Mouse (Mus musculus) hindbrain, embryonic 14.5 days (tissue): ENCODE results near the gene Hoxa10. TPM values are rescaled to one million over a fixed set of nuclear protein-coding genes. Genes with fewer than 3 reads are reported as not detected.

Source experiments
- ATAC-seq: fragments of 200-750 bp; cut with Nextera tagmentation; 2 replicates; pipeline ENCODE4 v1.8.0; 2017; ENCODE audit warnings: moderate number of reproducible peaks, mild to moderate bottlenecking, moderate TSS enrichment, moderate library complexity; ENCODE audit not compliant: low FRiP score
- DNase-seq: peaks from one replicate; pipeline ENCODE4 v3.0.0-alpha.2; 2015; ENCODE audit warnings: low spot score
- H3K27ac ChIP-seq: fragments of 300-500 bp; sonication (generic); 2 replicates; pipeline ENCODE4 v1.5.1; 2014; ENCODE audit warnings: mild to moderate bottlenecking, moderate library complexity
- H3K27me3 ChIP-seq: fragments of 300-500 bp; sonication (generic); 2 replicates; pipeline ENCODE4 v1.6.1; 2014; ENCODE audit warnings: mild to moderate bottlenecking, low read length, mixed read lengths; ENCODE audit not compliant: control insufficient read depth, insufficient read depth
- H3K36me3 ChIP-seq: fragments of 300-500 bp; sonication (generic); replicated peaks from 2 replicates; pipeline ENCODE4 v1.6.1; 2014; ENCODE audit not compliant: control insufficient read depth, insufficient read depth
- H3K4me1 ChIP-seq: fragments of 300-500 bp; sonication (generic); replicated peaks from 2 replicates; pipeline ENCODE4 v1.6.1; 2014; ENCODE audit warnings: antibody characterized with exemption, low read length, mixed read lengths; ENCODE audit not compliant: control insufficient read depth, insufficient read depth
- H3K4me2 ChIP-seq: fragments of 300-500 bp; sonication (generic); replicated peaks from 2 replicates; pipeline ENCODE4 v1.6.1; 2014; ENCODE audit warnings: mild to moderate bottlenecking, moderate library complexity
- H3K4me3 ChIP-seq: fragments of 300-500 bp; sonication (generic); replicated peaks from 2 replicates; pipeline ENCODE4 v1.5.1; 2014; ENCODE audit warnings: mild to moderate bottlenecking, low read length
- H3K9ac ChIP-seq: fragments of 300-500 bp; sonication (generic); 2 replicates; pipeline ENCODE4 v1.6.1; 2014
- H3K9me3 ChIP-seq: fragments of 300-500 bp; sonication (generic); 2 replicates; pipeline ENCODE4 v1.6.1; 2016; ENCODE audit warnings: low read length; ENCODE audit not compliant: control insufficient read depth
- WGBS: fragments of 180-500 bp; shearing (Covaris S2); extraction: QIAGEN DNeasy Blood & Tissue Kit; methylation state at CpG from one replicate; pipeline ENCODE4 v1.1.7; 2014; 5-methylcytosine and 5-hydroxymethylcytosine counted together
- polyA plus RNA-seq: library from polyadenylated mRNA; unstranded; fragments of >200 nt; fragmentation: Nextera tagmentation; extraction: Ambion mirVana; gene quantifications from 2 replicates; pipeline ENCODE4 v1.2.1, GENCODE M21; 2014

The Hoxa10 gene
- polyA plus RNA-seq, 1 experiment from 2014 or later: 0.37 TPM

DNA sequence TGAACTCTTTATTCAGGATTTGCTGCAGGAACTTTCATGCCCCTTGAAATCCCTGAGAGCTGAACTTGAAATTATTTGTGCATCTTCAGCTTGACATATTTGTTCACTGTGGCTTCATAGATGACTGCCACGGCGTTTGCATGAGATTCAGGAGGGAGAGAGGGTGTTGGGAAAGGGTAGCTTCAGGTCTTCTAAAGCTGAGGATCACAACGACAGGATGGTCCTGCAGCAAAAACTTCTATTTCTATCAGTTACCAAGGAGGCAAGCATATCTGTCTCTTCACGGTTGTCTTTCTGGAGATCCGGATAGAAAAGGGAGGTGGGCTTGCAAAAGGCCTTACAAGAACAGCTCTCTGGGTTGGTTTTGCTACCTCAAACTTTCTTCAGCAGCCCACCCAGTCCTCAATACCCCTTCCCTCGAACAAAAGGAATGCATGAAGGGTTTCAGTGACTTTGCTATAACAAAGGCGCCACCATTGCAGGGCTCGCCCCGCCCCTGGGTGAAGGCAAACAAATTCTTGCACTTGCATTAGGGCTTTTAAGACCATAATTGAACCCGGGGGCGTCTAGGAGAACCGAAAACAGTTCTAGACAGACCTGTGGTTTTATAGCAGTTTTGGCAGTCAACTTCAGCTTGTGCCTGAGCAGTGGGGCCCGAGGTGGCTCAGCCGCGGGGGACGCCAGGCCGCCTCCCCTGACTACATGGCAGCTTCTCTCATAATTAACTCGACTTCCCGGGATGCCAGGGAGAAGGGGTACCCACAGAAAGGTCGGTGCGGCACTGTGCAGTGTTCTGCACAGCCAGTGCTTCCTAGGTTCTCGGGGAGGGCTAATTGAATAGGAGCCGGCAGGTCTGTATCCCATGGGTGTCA, 7.3 kb upstream of the Hoxa10 start:
- no peak overlapping the region for H3K4me3 ChIP-seq
- no peak overlapping the region for H3K4me2 ChIP-seq
- H3K9ac ChIP-seq: no peak overlapping the region
- ATAC-seq: no peak
- no peaks in the 10 kb centered on the region for H3K9me3 ChIP-seq
- H3K36me3 ChIP-seq: no peaks in the 10 kb centered on the region
- WGBS: 1% methylated on average over 23 of the region's 23 CpGs
- DNase-seq: no peak
- no peaks in the 10 kb centered on the region for H3K4me1 ChIP-seq
- peaks cover 100% of the 10 kb centered on the region for H3K27me3 ChIP-seq
- no peak overlapping the region for H3K27ac ChIP-seq

DNA sequence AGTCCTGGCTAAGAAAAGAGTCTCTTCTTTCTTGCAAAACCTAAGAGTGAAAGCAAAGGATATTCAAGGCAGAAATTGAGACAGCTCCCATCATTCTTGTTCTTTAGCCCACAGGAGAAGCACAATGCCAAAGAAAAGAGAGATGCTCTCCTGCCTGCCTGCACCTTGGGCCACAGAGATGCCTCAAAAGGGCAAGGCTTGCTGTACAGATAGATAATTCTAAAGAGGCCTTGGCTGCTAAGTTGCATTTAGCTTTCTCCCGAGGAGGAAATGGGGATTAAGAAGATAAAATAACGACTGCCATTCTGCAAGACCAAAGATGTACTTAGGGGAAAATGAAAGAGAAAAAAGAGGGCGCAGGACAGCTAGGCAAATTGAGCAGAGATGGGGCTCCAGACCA, 6.3 kb upstream of the Hoxa10 start:
- DNase-seq (no peak), ATAC-seq (no peak)
- Histone ChIP-seq H3K27ac (no peak overlapping the region), H3K9ac (no peak overlapping the region), H3K27me3 (peaks cover 100% of the 10 kb centered on the region), H3K4me2 (no peak overlapping the region), H3K9me3 (no peaks in the 10 kb centered on the region), H3K4me3 (no peak overlapping the region), H3K36me3 (no peaks in the 10 kb centered on the region), H3K4me1 (no peaks in the 10 kb centered on the region)
- WGBS: 7% methylated on average over 3 of the region's 3 CpGs

DNA sequence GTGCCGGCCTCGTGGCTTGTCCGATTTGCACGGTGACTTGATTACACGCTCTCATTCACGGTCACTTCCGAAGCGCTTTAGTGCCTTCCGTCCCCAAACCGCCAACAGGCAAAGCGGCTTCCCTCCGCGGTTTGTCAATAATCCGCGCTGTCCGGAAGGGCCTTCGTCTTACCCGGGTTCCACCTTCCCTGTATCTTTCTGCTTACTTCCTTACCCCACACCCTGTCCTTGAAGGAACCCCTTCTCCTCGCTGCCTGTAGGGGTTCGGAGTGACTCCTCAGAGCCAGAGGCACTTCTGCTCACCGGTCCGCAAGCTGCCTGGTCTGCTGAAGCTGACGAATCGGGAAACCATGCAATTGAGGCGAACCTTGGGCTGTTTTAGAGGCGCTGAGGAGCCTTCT, 5.7 kb upstream of the Hoxa10 start:
- Histone ChIP-seq H3K9me3 (no peaks in the 10 kb centered on the region), H3K9ac (no peak overlapping the region), H3K27me3 (peaks cover 100% of the 10 kb centered on the region), H3K4me1 (no peaks in the 10 kb centered on the region), H3K4me3 (no peak overlapping the region), H3K27ac (no peak overlapping the region), H3K4me2 (no peak overlapping the region), H3K36me3 (no peaks in the 10 kb centered on the region)
- no peak for DNase-seq
- under 1% methylated on average over 26 of the region's 26 CpGs for WGBS
- no peak for ATAC-seq

DNA sequence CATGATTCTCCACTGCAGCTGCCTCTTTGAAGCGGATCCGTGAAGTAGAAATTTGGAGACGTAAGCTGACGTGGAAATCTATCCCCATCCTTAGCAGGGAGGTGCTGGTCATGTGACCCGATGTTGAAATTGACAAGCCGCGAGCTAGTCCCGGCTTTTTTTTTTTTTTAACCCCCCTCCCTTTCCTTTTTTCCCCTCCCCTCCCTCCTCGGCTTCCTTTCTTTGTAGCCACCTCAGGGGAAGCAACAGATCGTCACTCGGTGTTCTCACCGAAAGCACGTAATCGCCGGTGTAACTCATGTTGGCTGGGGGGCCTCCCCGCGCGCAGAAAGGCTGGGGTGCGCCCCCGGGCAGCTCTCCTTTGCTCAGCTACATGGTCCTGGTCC, 5.1 kb upstream of the Hoxa10 start, which contains the start of gene Hoxa11:
Gene Hoxa11, minus strand, starts transcription at position 54 of the 386 bp plus-strand sequence.
- ATAC-seq (no peak), DNase-seq (no peak)
- Histone ChIP-seq H3K4me3 (no peak within 1 kb of the TSS), H3K27me3 (peaks cover 100% of the 10 kb centered on the region), H3K4me1 (no peaks in the 10 kb centered on the region), H3K9me3 (no peaks in the 10 kb centered on the region), H3K4me2 (no peak within 1 kb of the TSS), H3K27ac (no peak within 1 kb of the TSS), H3K9ac (no peak within 1 kb of the TSS), H3K36me3 (no peaks in the 10 kb centered on the region)
- under 1% methylated on average over 20 of the region's 20 CpGs for WGBS

DNA sequence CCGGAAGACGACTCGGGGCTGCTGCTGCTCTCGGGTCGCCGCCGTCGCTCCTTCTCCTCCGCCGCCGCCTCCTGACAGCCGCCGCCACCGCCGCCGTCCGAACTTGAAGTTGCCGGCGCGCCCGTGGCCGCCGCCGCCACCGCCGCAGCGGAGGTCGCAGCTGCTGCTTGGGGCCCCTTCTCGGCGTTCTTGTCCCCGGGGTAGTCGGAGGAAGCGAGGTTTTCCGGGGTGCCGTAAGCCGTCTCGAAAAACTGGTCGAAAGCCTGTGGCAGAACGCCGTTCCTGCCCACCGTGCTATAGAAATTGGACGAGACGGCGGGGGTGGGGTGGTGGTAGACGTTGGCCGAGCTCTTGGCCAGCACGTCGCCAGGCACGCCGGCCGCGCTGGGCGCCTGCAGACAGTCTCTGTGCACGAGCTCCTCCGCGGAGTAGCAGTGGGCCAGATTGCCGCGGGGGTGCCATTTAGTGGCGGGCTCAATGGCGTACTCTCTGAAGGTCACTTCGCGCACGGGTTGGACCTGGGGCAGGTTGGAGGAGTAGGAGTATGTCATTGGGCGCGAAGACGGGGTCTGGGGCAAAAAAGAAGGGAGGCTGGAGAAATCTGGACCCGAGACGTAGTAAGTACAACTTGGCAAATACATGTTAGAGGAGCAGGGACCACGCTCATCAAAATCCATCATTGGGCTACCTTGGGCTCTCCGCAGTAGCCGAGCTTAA, 4.5 kb upstream of the Hoxa10 start:
- Histone ChIP-seq H3K4me3 (no peak overlapping the region), H3K9ac (no peak overlapping the region), H3K4me1 (no peaks in the 10 kb centered on the region), H3K36me3 (no peaks in the 10 kb centered on the region), H3K4me2 (no peak overlapping the region), H3K9me3 (no peaks in the 10 kb centered on the region), H3K27ac (no peak overlapping the region), H3K27me3 (peaks cover 100% of the 10 kb centered on the region)
- DNase-seq (no peak), ATAC-seq (no peak)
- WGBS: under 1% methylated on average over 69 of the region's 71 CpGs

DNA sequence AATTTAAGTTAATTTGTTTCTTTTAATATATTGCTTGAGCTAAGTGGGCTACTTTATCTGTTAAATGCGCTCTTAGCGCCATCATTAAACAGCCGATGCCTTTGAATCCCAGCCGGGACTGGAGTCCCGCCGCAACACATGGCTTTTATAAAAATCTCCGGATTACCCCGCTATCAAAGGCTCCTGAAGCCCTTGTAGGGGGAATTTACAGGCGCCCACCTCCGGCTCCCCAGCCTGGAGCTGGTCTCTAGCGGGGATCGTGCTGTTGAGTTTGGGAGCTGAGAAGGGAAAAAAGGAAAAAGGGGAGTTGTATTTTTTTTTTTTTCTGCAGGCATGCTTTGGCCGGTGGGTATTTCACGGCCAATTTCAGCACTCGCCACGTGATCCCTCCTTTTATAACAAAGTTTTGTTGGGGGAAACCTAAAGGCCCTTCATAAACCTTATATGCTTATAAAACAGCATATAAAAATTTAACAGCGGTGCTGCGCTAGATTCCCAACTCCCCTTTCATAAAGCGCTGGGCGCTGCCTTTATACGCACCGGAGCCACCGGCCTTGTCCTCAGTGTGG, 3.9 kb upstream of the Hoxa10 start:
- DNase-seq (no peak), ATAC-seq (no peak)
- H3K4me3 ChIP-seq: no peak overlapping the region
- 2% methylated on average over 23 of the region's 23 CpGs for WGBS
- H3K9me3 ChIP-seq: no peaks in the 10 kb centered on the region
- H3K27me3 ChIP-seq: peaks cover 100% of the 10 kb centered on the region
- H3K4me1 ChIP-seq: no peaks in the 10 kb centered on the region
- no peak overlapping the region for H3K9ac ChIP-seq
- no peak overlapping the region for H3K4me2 ChIP-seq
- no peaks in the 10 kb centered on the region for H3K36me3 ChIP-seq
- no peak overlapping the region for H3K27ac ChIP-seq

DNA sequence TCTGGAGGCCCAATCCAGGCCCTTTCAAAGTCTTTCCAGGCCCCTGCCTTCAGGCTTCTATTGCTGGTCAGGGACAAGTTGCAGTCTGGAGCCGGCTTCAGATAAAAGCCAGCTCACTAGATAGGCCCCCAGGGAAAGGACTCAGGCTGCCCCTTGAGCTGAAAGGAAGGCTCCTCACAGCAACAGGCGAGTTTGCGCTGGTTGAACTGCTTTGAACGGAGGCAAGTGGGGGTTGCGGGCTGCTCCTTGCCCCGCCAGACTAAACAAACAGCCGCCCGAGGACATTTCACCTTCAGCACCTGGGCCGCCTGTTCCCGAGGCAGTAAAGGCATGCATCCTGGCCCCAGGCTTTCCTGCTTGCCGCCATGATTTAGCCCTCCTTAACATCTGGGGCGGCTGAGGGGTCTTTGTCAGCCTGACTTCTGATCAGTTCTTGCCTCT, 3.0 kb upstream of the Hoxa10 start:
- no peak overlapping the region for H3K9ac ChIP-seq
- no peak for DNase-seq
- no peaks in the 10 kb centered on the region for H3K36me3 ChIP-seq
- H3K4me1 ChIP-seq: no peaks in the 10 kb centered on the region
- H3K4me2 ChIP-seq: no peak overlapping the region
- H3K9me3 ChIP-seq: no peaks in the 10 kb centered on the region
- 2% methylated on average over 12 of the region's 12 CpGs for WGBS
- H3K27me3 ChIP-seq: peaks cover 100% of the 10 kb centered on the region
- ATAC-seq: no peak
- no peak overlapping the region for H3K27ac ChIP-seq
- no peak overlapping the region for H3K4me3 ChIP-seq

DNA sequence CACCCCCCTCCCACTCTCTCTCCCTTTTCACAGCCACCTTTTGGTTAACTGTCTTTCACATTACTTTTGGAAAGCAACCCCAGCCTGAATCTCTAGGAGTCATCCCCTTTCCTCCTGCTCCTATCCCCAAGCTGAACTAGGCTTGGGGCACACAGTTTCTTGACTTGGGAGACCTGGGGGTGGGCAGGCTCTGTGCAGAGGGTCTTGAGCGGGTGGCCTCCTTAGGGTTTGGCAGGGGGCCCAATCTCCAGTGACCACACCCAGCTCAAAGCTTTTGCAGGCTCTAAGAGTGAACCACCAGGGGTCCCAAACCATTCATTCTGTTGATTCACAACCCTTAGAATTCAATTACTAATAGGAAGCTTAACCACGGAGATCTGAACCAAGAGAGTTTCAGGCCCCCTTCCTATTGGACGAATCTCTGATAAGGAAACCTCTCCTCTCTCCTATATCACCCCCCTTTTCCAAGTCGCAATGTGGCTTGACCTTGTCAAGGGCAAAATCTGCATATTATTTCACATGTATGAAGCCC, 2.2 kb upstream of the Hoxa10 start:
- Histone ChIP-seq H3K27me3 (peaks cover 100% of the 10 kb centered on the region), H3K27ac (no peak overlapping the region), H3K9me3 (no peaks in the 10 kb centered on the region), H3K4me3 (no peak overlapping the region), H3K9ac (no peak overlapping the region), H3K36me3 (no peaks in the 10 kb centered on the region), H3K4me2 (no peak overlapping the region), H3K4me1 (no peaks in the 10 kb centered on the region)
- no peak for ATAC-seq
- 0% methylated on average over 4 of the region's 4 CpGs for WGBS
- no peak for DNase-seq

DNA sequence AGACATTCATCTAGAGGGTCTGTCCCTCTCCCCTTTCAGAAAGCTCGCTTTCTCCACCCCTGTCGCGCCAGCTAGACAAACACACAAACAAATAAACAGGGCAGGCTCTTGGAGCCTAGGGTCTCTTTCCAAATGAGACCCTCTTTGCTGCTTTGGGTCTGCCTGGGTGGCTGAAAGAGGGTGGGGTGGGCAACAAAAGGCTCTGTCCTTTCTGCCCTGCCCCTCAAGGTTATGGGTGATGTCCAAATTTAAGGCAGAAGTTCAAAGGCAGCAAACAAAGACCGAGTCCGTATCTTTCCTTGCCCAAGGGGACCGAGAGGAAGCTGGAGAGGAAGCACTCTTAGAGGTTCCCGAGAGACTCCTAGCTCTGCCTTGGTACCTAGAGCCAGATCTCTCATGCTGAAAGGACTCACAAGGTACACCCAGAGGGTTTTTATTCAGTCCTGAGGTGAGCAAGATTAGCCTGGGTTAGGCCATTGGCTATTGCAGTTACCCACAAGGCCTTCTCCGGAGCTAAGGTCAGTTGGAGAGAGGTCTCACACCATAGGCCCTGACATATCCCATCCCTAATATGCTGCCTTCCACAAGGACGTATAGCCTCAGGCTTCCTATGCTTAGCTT, 457 bp upstream of the Hoxa10 start:
- peaks cover 100% of the 10 kb centered on the region for H3K27me3 ChIP-seq
- no peaks in the 10 kb centered on the region for H3K9me3 ChIP-seq
- no peak for DNase-seq
- H3K4me2 ChIP-seq: no peak overlapping the region
- H3K4me1 ChIP-seq: no peaks in the 10 kb centered on the region
- WGBS: 5% methylated on average over 9 of the region's 9 CpGs
- no peaks in the 10 kb centered on the region for H3K36me3 ChIP-seq
- no peak overlapping the region for H3K4me3 ChIP-seq
- no peak overlapping the region for H3K27ac ChIP-seq
- no peak for ATAC-seq
- H3K9ac ChIP-seq: no peak overlapping the region
